Mouse (Mus musculus) adrenal gland, postnatal 25 days (tissue): ENCODE data around the gene Kdm2b. TPM values are rescaled to one million over a fixed set of nuclear protein-coding genes. Genes with fewer than 3 reads are reported as not detected.

Source experiments
- DNase-seq: peaks from one replicate; pipeline ENCODE4 v3.0.0; 2021; ENCODE audit warnings: mixed read lengths
- long read RNA-seq: library from polyadenylated mRNA; stranded (forward); transcript quantifications from one replicate; pipeline ENCODE4 v2.0.0, GENCODE M21; 2021
- total RNA-seq: library from RNA; stranded (reverse); gene quantifications from 2 replicates; pipeline ENCODE4 v1.2.3, GENCODE M21; 2021

Kdm2b gene
- 16.4 and 22.7 TPM in 2 replicates for total RNA-seq
- long read RNA-seq, partial matches to known transcripts = 5 of 11 reads
- long read RNA-seq, other reads (novel, unspliced or antisense) = 3 of 11 reads

DNA sequence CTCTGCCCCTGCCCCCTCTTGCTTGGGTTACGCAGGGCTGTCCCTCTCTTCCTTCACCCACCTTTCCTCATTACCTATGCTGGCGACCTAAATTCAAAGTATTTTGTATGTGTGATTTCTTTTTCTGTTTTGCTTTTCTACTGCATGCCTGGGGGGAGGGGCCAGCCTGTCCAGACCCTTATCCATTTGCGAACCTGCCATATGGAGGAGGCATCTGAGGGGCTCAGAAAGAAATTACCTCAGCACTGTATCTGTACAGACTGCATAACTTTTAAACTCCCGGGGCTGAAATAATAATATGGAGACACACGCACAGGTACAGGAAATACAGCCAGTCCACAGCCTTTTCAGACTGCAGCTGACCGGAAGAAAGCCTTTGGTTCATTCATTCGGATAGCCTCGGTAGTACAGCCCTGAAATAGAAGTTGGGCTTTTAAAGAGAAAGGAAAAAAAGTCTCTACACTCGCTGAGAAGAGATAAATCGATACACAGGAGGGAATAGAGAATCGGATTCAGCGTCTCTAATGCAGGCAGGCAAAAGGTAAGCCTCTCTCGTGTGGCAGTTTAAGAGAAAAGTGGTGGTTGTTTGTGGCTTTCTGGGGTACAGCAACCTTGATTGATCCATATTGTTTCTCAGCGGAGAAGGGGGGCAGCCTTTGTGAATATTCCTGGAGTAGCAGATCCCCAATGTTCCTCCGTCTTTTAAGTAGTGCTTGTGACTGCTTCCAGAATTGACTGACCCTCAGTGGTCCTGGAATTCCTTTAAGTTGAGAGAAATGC, at the start of gene Kdm2b:
Gene Kdm2b, minus strand, starts transcription at position 273 of the 780 bp plus-strand sequence.
- DNase-seq = peak; percentile 14

DNA sequence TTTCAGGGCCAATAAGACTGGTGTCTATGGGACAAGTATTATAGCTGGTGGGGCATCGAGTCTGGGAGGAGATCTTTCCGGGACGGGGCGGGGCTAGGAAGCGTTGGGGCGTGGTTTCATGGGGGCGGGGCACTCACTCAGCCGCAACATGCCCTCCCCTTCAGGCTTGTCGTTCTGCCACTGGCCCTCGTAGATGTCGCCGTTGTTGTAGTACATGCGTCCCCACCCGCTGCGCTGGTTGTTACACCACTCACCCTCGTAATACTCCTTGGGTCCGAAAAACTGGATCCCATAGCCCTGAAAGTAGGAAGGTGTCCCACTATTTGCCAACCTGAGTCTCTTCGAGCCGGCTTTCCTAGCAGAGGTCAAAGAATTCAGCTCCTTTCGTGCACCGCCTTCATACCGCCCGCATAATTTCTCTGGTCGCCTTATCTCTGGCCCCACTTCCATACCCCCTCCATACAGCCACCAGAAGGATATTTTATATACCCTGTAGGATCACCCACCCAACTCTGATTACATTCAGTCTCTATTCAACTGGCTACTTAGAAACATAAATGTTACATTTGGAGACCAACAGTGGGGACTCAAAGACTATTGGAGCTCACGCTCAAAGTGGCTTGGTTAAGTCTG, 49.6 kb upstream of the Kdm2b start:
- DNase-seq = peak; percentile 78

- DNase-seq = no peak
These were observed 48.5 kb upstream of the Kdm2b start for GRCm38 (mm10) chr5:123038115-123038514.

GRCm38 (mm10) chr5:123035564-123035963, 45.9 kb upstream of the Kdm2b start:
- no peak for DNase-seq

DNA sequence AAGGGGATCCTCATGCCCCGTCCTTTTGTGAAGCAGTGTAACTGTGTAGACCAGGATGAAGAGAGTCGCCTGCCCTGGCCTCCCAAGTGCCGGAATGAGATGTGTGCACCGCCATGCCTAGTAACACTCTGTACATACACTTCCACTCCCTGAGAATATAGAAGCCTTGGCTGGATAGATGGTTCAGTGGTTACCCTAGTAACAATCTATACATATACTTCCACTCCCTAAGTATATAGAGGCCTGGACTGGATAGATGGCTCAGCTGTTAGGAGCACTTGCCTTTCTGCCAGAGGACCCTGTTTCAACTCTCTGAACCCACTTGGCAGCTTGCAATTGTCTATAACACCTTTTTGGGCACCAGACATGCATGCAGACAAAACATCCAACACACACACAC, 45.5 kb upstream of the Kdm2b start:
- DNase-seq = no peak

- no peak for DNase-seq
These were observed 44.1 kb upstream of the Kdm2b start for GRCm38 (mm10) chr5:123033646-123034160.

DNA sequence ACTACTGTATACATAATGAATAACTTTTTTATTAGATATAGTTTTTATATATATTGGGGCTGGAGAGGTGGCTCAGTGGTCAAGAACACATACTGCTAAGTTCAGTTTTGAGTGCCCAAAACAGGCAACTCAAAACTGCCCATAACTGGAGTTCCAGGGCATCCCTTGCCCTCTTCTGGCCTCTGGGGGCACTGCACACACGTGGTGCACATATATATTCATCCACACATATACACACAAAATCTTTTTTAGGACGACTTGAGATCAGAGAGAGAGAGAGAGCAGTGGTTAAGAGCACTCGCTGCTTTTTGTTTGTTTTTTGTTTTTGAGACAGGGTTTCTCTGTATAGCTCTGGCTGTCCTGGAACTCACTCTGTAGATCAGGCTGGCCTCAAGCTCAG, 41.7 kb upstream of the Kdm2b start:
- DNase-seq = no peak

GRCm38 (mm10) chr5:123029729-123030128, 40.1 kb upstream of the Kdm2b start:
- DNase-seq = no peak

DNA sequence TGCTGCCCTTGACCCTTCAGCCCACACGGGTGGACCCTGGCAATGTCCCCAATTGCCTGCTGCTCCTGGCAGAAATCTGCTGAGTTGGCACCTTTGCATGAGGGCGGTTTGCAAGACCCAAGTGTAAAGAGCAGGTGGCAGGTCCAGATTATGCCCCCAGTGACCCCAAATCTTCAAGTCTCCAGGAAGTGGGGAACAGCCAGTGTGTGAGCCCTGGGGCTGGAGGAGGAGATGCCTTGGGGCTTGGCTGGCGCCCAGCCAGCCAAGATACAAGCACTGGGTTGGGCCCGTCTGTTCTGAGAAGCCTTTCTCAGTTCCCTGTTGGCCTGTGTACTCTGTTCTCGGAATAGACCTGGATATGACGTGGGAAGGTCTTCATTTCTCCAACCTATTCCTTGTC, 37.8 kb upstream of the Kdm2b start:
- no peak for DNase-seq

DNA sequence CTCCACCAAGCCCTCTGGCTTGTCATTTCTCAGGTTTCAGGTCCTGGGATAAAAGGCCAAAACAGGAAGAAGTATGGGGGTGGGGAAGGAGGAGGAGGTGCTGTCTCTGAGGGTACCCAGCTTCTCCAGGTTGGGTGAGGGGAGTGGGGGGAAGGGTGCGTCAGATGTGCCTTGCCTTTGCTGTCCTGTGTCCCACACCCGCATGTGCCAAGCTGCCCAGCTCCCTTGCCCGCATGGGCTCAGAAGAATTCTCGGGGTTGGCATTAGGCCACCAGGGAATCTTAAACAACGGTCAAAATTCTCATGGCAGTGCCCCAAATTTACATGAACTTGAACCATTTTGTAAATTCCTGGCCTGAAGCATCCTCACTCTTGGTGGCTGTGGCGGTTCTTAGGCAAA, 36.8 kb upstream of the Kdm2b start:
- DNase-seq = no peak

- DNase-seq = no peak
These were observed 35.4 kb upstream of the Kdm2b start for GRCm38 (mm10) chr5:123024965-123025573.

GRCm38 (mm10) chr5:123024312-123024711, 34.7 kb upstream of the Kdm2b start:
- DNase-seq = no peak

- DNase-seq = no peak
These were observed 33.4 kb upstream of the Kdm2b start for GRCm38 (mm10) chr5:123023049-123023448.

DNA sequence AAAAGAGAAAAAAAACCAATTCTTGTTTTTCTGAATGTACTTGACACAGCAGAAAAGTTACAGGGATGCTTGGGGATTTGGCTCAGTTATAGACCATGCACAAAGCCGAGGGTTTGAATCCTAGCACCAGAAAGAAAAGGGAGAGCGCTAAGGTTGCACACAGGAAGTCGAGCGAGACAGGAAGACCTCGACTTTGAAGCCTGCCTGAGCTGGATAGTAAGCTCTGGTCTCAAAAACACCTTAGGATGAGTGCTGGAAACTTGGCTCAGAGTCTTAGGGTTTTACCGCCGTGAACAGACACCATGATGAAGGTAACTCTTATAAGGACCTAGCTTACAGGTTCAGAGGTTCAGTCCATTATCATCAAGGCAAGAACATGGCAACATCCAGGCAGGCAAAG, 31.8 kb upstream of the Kdm2b start:
- DNase-seq = no peak

GRCm38 (mm10) chr5:123020426-123020825, 30.8 kb upstream of the Kdm2b start:
- DNase-seq = no peak

DNA sequence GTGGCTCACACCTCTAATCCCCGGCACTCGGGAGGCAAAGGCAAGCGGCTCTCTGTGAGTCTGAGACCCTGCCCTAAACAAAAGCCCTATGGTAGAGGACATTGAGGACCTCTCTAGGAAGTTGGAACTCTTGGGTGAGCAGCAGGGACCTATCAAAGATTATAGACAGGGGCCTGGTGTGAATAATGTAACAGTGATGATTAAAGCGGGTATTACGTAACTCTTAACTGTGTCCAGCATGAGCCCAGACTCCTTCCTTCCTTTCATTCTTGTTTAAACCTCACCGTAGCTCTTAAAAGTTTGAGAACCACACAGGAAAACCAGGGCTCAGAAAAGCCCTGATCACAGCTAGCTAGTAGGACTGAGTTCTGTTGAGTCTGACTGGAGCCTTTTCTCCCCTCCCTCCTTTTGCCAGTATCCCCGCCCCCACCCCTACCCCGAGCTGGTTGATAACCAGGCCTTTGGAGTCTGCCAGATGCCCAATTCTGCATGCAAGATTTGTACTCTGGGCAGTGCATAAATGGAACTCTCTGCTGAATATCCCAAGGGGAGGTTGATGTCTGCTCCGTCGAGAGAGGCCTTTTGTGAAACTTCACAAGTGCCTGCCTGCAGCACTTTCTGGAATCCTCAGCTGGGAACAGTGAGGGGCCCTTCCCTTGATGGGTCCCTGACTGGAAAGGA, 29.9 kb upstream of the Kdm2b start:
- DNase-seq = no peak

GRCm38 (mm10) chr5:123017504-123017903, 27.9 kb upstream of the Kdm2b start:
- DNase-seq = no peak

- DNase-seq = no peak
These were observed 26.3 kb upstream of the Kdm2b start for GRCm38 (mm10) chr5:123015915-123016314.

GRCm38 (mm10) chr5:123014753-123015701, 25.4 kb upstream of the Kdm2b start, which contains the start of gene Orai1:
Orai1 (plus strand) TSS chr5:123015074.
- DNase-seq = peak; percentile 97

- peak; percentile 58 for DNase-seq
These were observed 24.1 kb upstream of the Kdm2b start for GRCm38 (mm10) chr5:123013599-123014315.
